Mouse (Mus musculus): Measurements from ENCODE around the gene Olfr45. TPM values are rescaled to one million over a fixed set of nuclear protein-coding genes. Genes with fewer than 3 reads are reported as not detected.

The Olfr45 gene
- polyA plus RNA-seq, 1 experiment = not detected

DNA sequence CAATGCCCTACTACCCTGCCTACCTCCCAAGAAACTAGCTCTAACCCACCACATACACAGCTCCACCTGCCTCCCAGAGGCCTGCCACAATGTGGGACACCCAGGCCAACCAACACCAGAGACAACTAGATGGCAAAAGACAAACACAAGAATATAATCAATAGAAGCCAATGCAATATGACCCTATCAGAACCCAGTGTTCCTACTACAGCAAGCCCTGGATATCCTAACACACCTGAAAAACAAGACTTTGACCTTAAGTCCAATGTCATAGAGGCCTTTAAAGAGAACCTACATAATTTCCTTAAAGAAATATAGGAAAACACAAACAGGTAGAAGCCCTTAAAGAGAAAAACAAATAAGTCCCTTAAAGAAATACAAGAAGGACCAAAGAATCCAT is 43.8 kb downstream of the Olfr45 start:
- H3K9me3 ChIP-seq (replicated peaks; ENCODE audit: control insufficient read depth, insufficient read depth, low read length, poor library complexity, severe bottlenecking) = no peaks in the 10 kb centered on the region
- H3K4me3 ChIP-seq (ENCODE audit: low read depth, low read length) = no peak overlapping the region
- no peak for TF ChIP-seq POLR2A (IDR thresholded peaks at IDR 0.05; ENCODE audit: insufficient read depth, low read length)
- TF ChIP-seq CTCF (IDR thresholded peaks at IDR 0.05; ENCODE audit: low read depth, low read length) = no peak
- no peaks in the 10 kb centered on the region for H3K4me1 ChIP-seq (ENCODE audit: control insufficient read depth, insufficient read depth, low read length)
- no peak overlapping the region for H3K9ac ChIP-seq (ENCODE audit: low read depth, poor library complexity, severe bottlenecking)
- no peak overlapping the region for H3K27ac ChIP-seq (ENCODE audit: insufficient read depth, low read length)
- H3K27me3 ChIP-seq (ENCODE audit: control insufficient read depth, insufficient read depth, low read length, poor library complexity, severe bottlenecking) = no peaks in the 10 kb centered on the region
- H3K36me3 ChIP-seq (ENCODE audit: control insufficient read depth, insufficient read depth, low read length, poor library complexity, severe bottlenecking) = no peaks in the 10 kb centered on the region

GRCm38 (mm10) chr7:140733162-140733561 is 51.4 kb downstream of the Olfr45 start:
- H3K27ac ChIP-seq (ENCODE audit: insufficient read depth, low read length) = no peak overlapping the region
- no peaks in the 10 kb centered on the region for H3K4me1 ChIP-seq (ENCODE audit: control insufficient read depth, insufficient read depth, low read length)
- H3K36me3 ChIP-seq (ENCODE audit: control insufficient read depth, insufficient read depth, low read length, poor library complexity, severe bottlenecking) = no peaks in the 10 kb centered on the region
- no peaks in the 10 kb centered on the region for H3K27me3 ChIP-seq (ENCODE audit: control insufficient read depth, insufficient read depth, low read length, poor library complexity, severe bottlenecking)
- H3K9ac ChIP-seq (ENCODE audit: low read depth, poor library complexity, severe bottlenecking) = no peak overlapping the region
- no peak for TF ChIP-seq EP300 (IDR thresholded peaks at IDR 0.05; ENCODE audit: insufficient read depth, low read depth, low read length)
- no peak for TF ChIP-seq CTCF (IDR thresholded peaks at IDR 0.05; ENCODE audit: low read depth, low read length)
- TF ChIP-seq POLR2A (IDR thresholded peaks at IDR 0.05; ENCODE audit: insufficient read depth, low read length) = no peak
- H3K4me3 ChIP-seq (ENCODE audit: low read depth, low read length) = no peak overlapping the region
- H3K9me3 ChIP-seq (replicated peaks; ENCODE audit: control insufficient read depth, insufficient read depth, low read length, poor library complexity, severe bottlenecking) = no peaks in the 10 kb centered on the region

Other genes starting within 250 kb of the Olfr45 start
- gene Olfr533, start 218.6 kb upstream of the Olfr45 start, polyA plus RNA-seq (2011; ENCODE audit: insufficient read depth, insufficient read length, low read depth, missing spikeins) = not detected in 2 replicates
- gene Olfr535, start 197.7 kb upstream of the Olfr45 start, polyA plus RNA-seq (2011; ENCODE audit: insufficient read depth, insufficient read length, low read depth, missing spikeins) = not detected in 2 replicates
- gene Olfr536, start 174.6 kb upstream of the Olfr45 start, polyA plus RNA-seq (2011; ENCODE audit: insufficient read depth, insufficient read length, low read depth, missing spikeins) = 0.23 TPM in 1 of 2 replicates, not detected in the other
- gene Olfr538, start 114.1 kb upstream of the Olfr45 start, polyA plus RNA-seq (2011; ENCODE audit: insufficient read depth, insufficient read length, low read depth, missing spikeins) = not detected in 2 replicates
- gene Olfr46, start 80.7 kb upstream of the Olfr45 start, polyA plus RNA-seq (2011; ENCODE audit: insufficient read depth, insufficient read length, low read depth, missing spikeins) = 0.07 TPM in 1 of 2 replicates, not detected in the other
- gene Olfr61, start 53.0 kb upstream of the Olfr45 start, polyA plus RNA-seq (2011; ENCODE audit: insufficient read depth, insufficient read length, low read depth, missing spikeins) = not detected in 2 replicates
- not detected in 2 replicates for gene Olfr53, start 35.5 kb upstream of the Olfr45 start, polyA plus RNA-seq (2011; ENCODE audit: insufficient read depth, insufficient read length, low read depth, missing spikeins)
- 0.17 and 0.48 TPM in 2 replicates for gene Olfr539, start 22.0 kb upstream of the Olfr45 start, polyA plus RNA-seq (2011; ENCODE audit: insufficient read depth, insufficient read length, low read depth, missing spikeins)
- not detected in 2 replicates for gene Olfr541, start 15.3 kb downstream of the Olfr45 start, polyA plus RNA-seq (2011; ENCODE audit: insufficient read depth, insufficient read length, low read depth, missing spikeins)
- not detected in 2 replicates for gene Cyp2e1, start 81.8 kb downstream of the Olfr45 start, polyA plus RNA-seq (2011; ENCODE audit: insufficient read depth, insufficient read length, low read depth, missing spikeins)
- 3.7 and 3.9 TPM in 2 replicates for gene Syce1, start 105.9 kb downstream of the Olfr45 start, polyA plus RNA-seq (2011; ENCODE audit: insufficient read depth, insufficient read length, low read depth, missing spikeins)
- 14.5 and 23.4 TPM in 2 replicates for gene Zfp941, start 140.2 kb downstream of the Olfr45 start, polyA plus RNA-seq (2011; ENCODE audit: insufficient read depth, insufficient read length, low read depth, missing spikeins)
- 13.1 and 15.2 TPM in 2 replicates for gene Urah, start 153.1 kb downstream of the Olfr45 start, polyA plus RNA-seq (2011; ENCODE audit: insufficient read depth, insufficient read length, low read depth, missing spikeins)
- not detected in 2 replicates for gene Scgb1c1, start 163.6 kb downstream of the Olfr45 start, polyA plus RNA-seq (2011; ENCODE audit: insufficient read depth, insufficient read length, low read depth, missing spikeins)
- not detected in 2 replicates for gene Odf3, start 165.9 kb downstream of the Olfr45 start, polyA plus RNA-seq (2011; ENCODE audit: insufficient read depth, insufficient read length, low read depth, missing spikeins)
- gene Gm45785, start 174.4 kb downstream of the Olfr45 start, polyA plus RNA-seq (2011; ENCODE audit: insufficient read depth, insufficient read length, low read depth, missing spikeins) = not detected in 2 replicates
- gene Ric8a, start 175.0 kb downstream of the Olfr45 start, polyA plus RNA-seq (2011; ENCODE audit: insufficient read depth, insufficient read length, low read depth, missing spikeins) = 23.3 and 26.3 TPM in 2 replicates
- gene Bet1l, start 175.6 kb downstream of the Olfr45 start, polyA plus RNA-seq (2011; ENCODE audit: insufficient read depth, insufficient read length, low read depth, missing spikeins) = 14.0 and 18.3 TPM in 2 replicates
- gene Psmd13, start 200.0 kb downstream of the Olfr45 start, polyA plus RNA-seq (2011; ENCODE audit: insufficient read depth, insufficient read length, low read depth, missing spikeins) = 246 and 251 TPM in 2 replicates
- 17.4 and 17.9 TPM in 2 replicates for gene Sirt3, start 200.4 kb downstream of the Olfr45 start, polyA plus RNA-seq (2011; ENCODE audit: insufficient read depth, insufficient read length, low read depth, missing spikeins)
- not detected in 2 replicates for gene Cox8b, start 218.5 kb downstream of the Olfr45 start, polyA plus RNA-seq (2011; ENCODE audit: insufficient read depth, insufficient read length, low read depth, missing spikeins)
- not detected in 2 replicates for gene Nlrp6, start 239.0 kb downstream of the Olfr45 start, polyA plus RNA-seq (2011; ENCODE audit: insufficient read depth, insufficient read length, low read depth, missing spikeins)

Data from ES-Bruce4 (cell line).